Mouse (Mus musculus): Measurements from ENCODE around the gene Cyp1a1. TPM values are rescaled to one million over a fixed set of nuclear protein-coding genes. Genes with fewer than 3 reads are reported as not detected.

Gene Cyp1a1
- polyA plus RNA-seq, 1 experiment from 2014 or later = not detected

GRCm38 (mm10) chr9:57669566-57669965, 18.2 kb upstream of the Cyp1a1 start:
- 78% methylated on average over 3 of the region's 3 CpGs for WGBS
- no peak for DNase-seq (ENCODE audit: low spot score)
- H3K4me3 ChIP-seq (ENCODE audit: low read depth, low read length) = no peak overlapping the region

GRCm38 (mm10) chr9:57671037-57671436, 16.7 kb upstream of the Cyp1a1 start:
- Histone ChIP-seq H3K36me3 (replicated peaks; ENCODE audit: control insufficient read depth, insufficient read depth, low read depth, low read length) (no peaks in the 10 kb centered on the region), H3K27me3 (ENCODE audit: control insufficient read depth, insufficient read depth, low read length) (no peaks in the 10 kb centered on the region), H3K9me3 (replicated peaks; ENCODE audit: control insufficient read depth, low read length) (no peaks in the 10 kb centered on the region), H3K4me3 (ENCODE audit: low read depth, low read length) (no peak overlapping the region), H3K27ac (replicated peaks; ENCODE audit: low read depth, low read length) (no peak overlapping the region), H3K9ac (replicated peaks; ENCODE audit: low read length) (no peak overlapping the region), H3K4me2 (ENCODE audit: low read depth, low read length) (no peak overlapping the region), H3K4me1 (ENCODE audit: control insufficient read depth, insufficient read depth, low read length) (no peaks in the 10 kb centered on the region)
- ATAC-seq (replicated peaks; ENCODE audit: insufficient number of reproducible peaks, low FRiP score, low TSS enrichment, low read depth) (no peak), DNase-seq (ENCODE audit: low spot score) (no peak)
- WGBS = 93% methylated on average over 4 of the region's 4 CpGs

More at GRCm38 (mm10) chr9:57669566-57669965, 18.2 kb upstream of the Cyp1a1 start:
- Histone ChIP-seq H3K4me2 (ENCODE audit: low read depth, low read length) (no peak overlapping the region), H3K4me1 (ENCODE audit: control insufficient read depth, insufficient read depth, low read length) (no peaks in the 10 kb centered on the region), H3K27me3 (ENCODE audit: control insufficient read depth, insufficient read depth, low read length) (no peaks in the 10 kb centered on the region), H3K36me3 (replicated peaks; ENCODE audit: control insufficient read depth, insufficient read depth, low read depth, low read length) (no peaks in the 10 kb centered on the region), H3K27ac (replicated peaks; ENCODE audit: low read depth, low read length) (no peak overlapping the region), H3K9me3 (replicated peaks; ENCODE audit: control insufficient read depth, low read length) (no peaks in the 10 kb centered on the region), H3K9ac (replicated peaks; ENCODE audit: low read length) (no peak overlapping the region)
- ATAC-seq (replicated peaks; ENCODE audit: insufficient number of reproducible peaks, low FRiP score, low TSS enrichment, low read depth) = no peak

GRCm38 (mm10) chr9:57671500-57671899, 16.2 kb upstream of the Cyp1a1 start:
- no peak overlapping the region for H3K4me3 ChIP-seq (ENCODE audit: low read depth, low read length)
- H3K27me3 ChIP-seq (ENCODE audit: control insufficient read depth, insufficient read depth, low read length) = no peaks in the 10 kb centered on the region
- H3K9me3 ChIP-seq (replicated peaks; ENCODE audit: control insufficient read depth, low read length) = no peaks in the 10 kb centered on the region
- H3K36me3 ChIP-seq (replicated peaks; ENCODE audit: control insufficient read depth, insufficient read depth, low read depth, low read length) = no peaks in the 10 kb centered on the region
- 82% methylated on average over 5 of the region's 5 CpGs for WGBS
- H3K27ac ChIP-seq (replicated peaks; ENCODE audit: low read depth, low read length) = no peak overlapping the region
- no peak for ATAC-seq (replicated peaks; ENCODE audit: insufficient number of reproducible peaks, low FRiP score, low TSS enrichment, low read depth)
- DNase-seq (ENCODE audit: low spot score) = no peak
- H3K9ac ChIP-seq (replicated peaks; ENCODE audit: low read length) = no peak overlapping the region
- no peaks in the 10 kb centered on the region for H3K4me1 ChIP-seq (ENCODE audit: control insufficient read depth, insufficient read depth, low read length)
- H3K4me2 ChIP-seq (ENCODE audit: low read depth, low read length) = no peak overlapping the region

GRCm38 (mm10) chr9:57681411-57681810, 6.3 kb upstream of the Cyp1a1 start:
- Histone ChIP-seq H3K27me3 (ENCODE audit: control insufficient read depth, insufficient read depth, low read length) (no peaks in the 10 kb centered on the region), H3K4me1 (ENCODE audit: control insufficient read depth, insufficient read depth, low read length) (no peaks in the 10 kb centered on the region), H3K4me2 (ENCODE audit: low read depth, low read length) (no peak overlapping the region), H3K9me3 (replicated peaks; ENCODE audit: control insufficient read depth, low read length) (no peaks in the 10 kb centered on the region), H3K27ac (replicated peaks; ENCODE audit: low read depth, low read length) (no peak overlapping the region), H3K9ac (replicated peaks; ENCODE audit: low read length) (no peak overlapping the region), H3K4me3 (ENCODE audit: low read depth, low read length) (no peak overlapping the region), H3K36me3 (replicated peaks; ENCODE audit: control insufficient read depth, insufficient read depth, low read depth, low read length) (no peaks in the 10 kb centered on the region)
- 81% methylated on average over 10 of the region's 10 CpGs for WGBS
- ATAC-seq (replicated peaks; ENCODE audit: insufficient number of reproducible peaks, low FRiP score, low TSS enrichment, low read depth) (no peak), DNase-seq (ENCODE audit: low spot score) (no peak)

GRCm38 (mm10) chr9:57683520-57683919, 4.2 kb upstream of the Cyp1a1 start, which contains the start of gene Cyp1a2:
Cyp1a2 (minus strand) TSS chr9:57683703.
- Histone ChIP-seq H3K4me2 (ENCODE audit: low read depth, low read length) (no peak within 1 kb of the TSS), H3K27ac (replicated peaks; ENCODE audit: low read depth, low read length) (no peak within 1 kb of the TSS), H3K36me3 (replicated peaks; ENCODE audit: control insufficient read depth, insufficient read depth, low read depth, low read length) (no peaks in the 10 kb centered on the region), H3K27me3 (ENCODE audit: control insufficient read depth, insufficient read depth, low read length) (no peaks in the 10 kb centered on the region), H3K4me3 (ENCODE audit: low read depth, low read length) (no peak within 1 kb of the TSS), H3K4me1 (ENCODE audit: control insufficient read depth, insufficient read depth, low read length) (no peaks in the 10 kb centered on the region), H3K9me3 (replicated peaks; ENCODE audit: control insufficient read depth, low read length) (no peaks in the 10 kb centered on the region), H3K9ac (replicated peaks; ENCODE audit: low read length) (no peak within 1 kb of the TSS)
- WGBS = 75% methylated on average over 5 of the region's 5 CpGs
- no peak for DNase-seq (ENCODE audit: low spot score)
- ATAC-seq (replicated peaks; ENCODE audit: insufficient number of reproducible peaks, low FRiP score, low TSS enrichment, low read depth) = no peak

GRCm38 (mm10) chr9:57686011-57686410, 1.7 kb upstream of the Cyp1a1 start:
- no peak for ATAC-seq (replicated peaks; ENCODE audit: insufficient number of reproducible peaks, low FRiP score, low TSS enrichment, low read depth)
- Histone ChIP-seq H3K9me3 (replicated peaks; ENCODE audit: control insufficient read depth, low read length) (no peaks in the 10 kb centered on the region), H3K4me3 (ENCODE audit: low read depth, low read length) (no peak overlapping the region), H3K4me1 (ENCODE audit: control insufficient read depth, insufficient read depth, low read length) (no peaks in the 10 kb centered on the region), H3K27me3 (ENCODE audit: control insufficient read depth, insufficient read depth, low read length) (no peaks in the 10 kb centered on the region), H3K27ac (replicated peaks; ENCODE audit: low read depth, low read length) (no peak overlapping the region), H3K36me3 (replicated peaks; ENCODE audit: control insufficient read depth, insufficient read depth, low read depth, low read length) (no peaks in the 10 kb centered on the region), H3K4me2 (ENCODE audit: low read depth, low read length) (no peak overlapping the region), H3K9ac (replicated peaks; ENCODE audit: low read length) (no peak overlapping the region)
- no peak for DNase-seq (ENCODE audit: low spot score)
- 86% methylated on average over 5 of the region's 5 CpGs for WGBS

GRCm38 (mm10) chr9:57688158-57688557, 430 bp downstream of the Cyp1a1 start:
- DNase-seq (ENCODE audit: low spot score) = no peak
- H3K9me3 ChIP-seq (replicated peaks; ENCODE audit: control insufficient read depth, low read length) = no peaks in the 10 kb centered on the region

GRCm38 (mm10) chr9:57688606-57689005, 878 bp downstream of the Cyp1a1 start:
- Histone ChIP-seq H3K36me3 (replicated peaks; ENCODE audit: control insufficient read depth, insufficient read depth, low read depth, low read length) (no peaks in the 10 kb centered on the region), H3K4me2 (ENCODE audit: low read depth, low read length) (no peak overlapping the region), H3K4me1 (ENCODE audit: control insufficient read depth, insufficient read depth, low read length) (no peaks in the 10 kb centered on the region), H3K9ac (replicated peaks; ENCODE audit: low read length) (no peak overlapping the region), H3K27me3 (ENCODE audit: control insufficient read depth, insufficient read depth, low read length) (no peaks in the 10 kb centered on the region), H3K4me3 (ENCODE audit: low read depth, low read length) (no peak overlapping the region), H3K27ac (replicated peaks; ENCODE audit: low read depth, low read length) (no peak overlapping the region), H3K9me3 (replicated peaks; ENCODE audit: control insufficient read depth, low read length) (no peaks in the 10 kb centered on the region)
- no peak for DNase-seq (ENCODE audit: low spot score)
- ATAC-seq (replicated peaks; ENCODE audit: insufficient number of reproducible peaks, low FRiP score, low TSS enrichment, low read depth) = no peak
- 79% methylated on average over 2 of the region's 2 CpGs for WGBS

More at GRCm38 (mm10) chr9:57688158-57688557, 430 bp downstream of the Cyp1a1 start:
- H3K4me1 ChIP-seq (ENCODE audit: control insufficient read depth, insufficient read depth, low read length) = no peaks in the 10 kb centered on the region
- H3K9ac ChIP-seq (replicated peaks; ENCODE audit: low read length) = no peak overlapping the region
- no peak overlapping the region for H3K4me2 ChIP-seq (ENCODE audit: low read depth, low read length)
- H3K36me3 ChIP-seq (replicated peaks; ENCODE audit: control insufficient read depth, insufficient read depth, low read depth, low read length) = no peaks in the 10 kb centered on the region
- WGBS = 51% methylated on average over 2 of the region's 2 CpGs
- H3K27ac ChIP-seq (replicated peaks; ENCODE audit: low read depth, low read length) = no peak overlapping the region
- no peak overlapping the region for H3K4me3 ChIP-seq (ENCODE audit: low read depth, low read length)
- no peak for ATAC-seq (replicated peaks; ENCODE audit: insufficient number of reproducible peaks, low FRiP score, low TSS enrichment, low read depth)
- H3K27me3 ChIP-seq (ENCODE audit: control insufficient read depth, insufficient read depth, low read length) = no peaks in the 10 kb centered on the region

Measured in embryonic facial prominence, embryonic 11.5 days (tissue).